Mouse (Mus musculus) thymus, adult 2 months (tissue): ENCODE results near the gene Hpgd. TPM values are rescaled to one million over a fixed set of nuclear protein-coding genes. Genes with fewer than 3 reads are reported as not detected.

Source experiments
- DNase-seq: peaks from one replicate; pipeline ENCODE4 v3.0.0; 2021
- H3K27ac ChIP-seq: fragments of 200-500 bp; 2 replicates; pipeline ENCODE4 v1.5.1; 2012; ENCODE audit warnings: low read length, control low read depth; ENCODE audit not compliant: control insufficient read depth, insufficient read depth
- H3K27me3 ChIP-seq: fragments of 200-500 bp; 2 replicates; pipeline ENCODE4 v1.6.1; 2012; ENCODE audit warnings: mild to moderate bottlenecking, low read length, moderate library complexity, mixed read lengths; ENCODE audit not compliant: control insufficient read depth, insufficient read depth
- H3K36me3 ChIP-seq: fragments of 200-500 bp; 2 replicates; pipeline ENCODE4 v1.6.1; 2012; ENCODE audit warnings: mild to moderate bottlenecking, low read length, moderate library complexity; ENCODE audit not compliant: control insufficient read depth, insufficient read depth
- H3K4me1 ChIP-seq: fragments of 200-500 bp; replicated peaks from 2 replicates; pipeline ENCODE4 v1.6.1; 2012; ENCODE audit warnings: low read length; ENCODE audit not compliant: control insufficient read depth, insufficient read depth
- H3K4me3 ChIP-seq: fragments of 200-500 bp; 2 replicates; pipeline ENCODE4 v1.5.1; 2012; ENCODE audit warnings: mild to moderate bottlenecking, low read length, control low read depth, moderate library complexity; ENCODE audit not compliant: control insufficient read depth, insufficient read depth
- CTCF ChIP-seq: fragments of 200-500 bp; IDR thresholded peaks from 2 replicates; pipeline ENCODE4 v1.5.1; 2012; ENCODE audit warnings: mild to moderate bottlenecking, control low read depth, low read length, moderate library complexity, borderline replicate concordance; ENCODE audit not compliant: control insufficient read depth, poor library complexity, insufficient read depth; ENCODE audit errors: extremely low read depth
- POLR2A ChIP-seq: fragments of 200-500 bp; IDR thresholded peaks from 2 replicates; pipeline ENCODE4 v1.6.1; 2012; ENCODE audit warnings: mild to moderate bottlenecking, low read length, control low read depth, moderate library complexity; ENCODE audit not compliant: control insufficient read depth, poor library complexity, insufficient read depth; ENCODE audit errors: extremely low read depth
- WGBS: fragments of 180-500 bp; shearing (Covaris S2); methylation state at CpG from one replicate; pipeline ENCODE4 v1.1.7; 2018; 5-methylcytosine and 5-hydroxymethylcytosine counted together
- polyA plus RNA-seq: library from polyadenylated mRNA; depleted of rRNA; stranded (reverse); fragments of >200 nt; gene quantifications from 2 replicates; pipeline ENCODE4 v1.2.3, GENCODE M21; 2012

Gene Hpgd
- polyA plus RNA-seq, 1 experiment: 21.1 TPM

- 90% methylated on average over 1 of the region's 1 CpGs for WGBS
- H3K4me3 ChIP-seq: no peak overlapping the region
- H3K27ac ChIP-seq: no peak overlapping the region
- no peak for DNase-seq
- H3K4me1 ChIP-seq: no peaks in the 10 kb centered on the region
- TF ChIP-seq CTCF: no peak
- no peak for TF ChIP-seq POLR2A
- H3K27me3 ChIP-seq: no peaks in the 10 kb centered on the region
- H3K36me3 ChIP-seq: no peaks in the 10 kb centered on the region
Observed at GRCm38 (mm10) chr8:56323276-56323675, 28.9 kb downstream of the Hpgd start.

GRCm38 (mm10) chr8:56327709-56328108 is 33.3 kb downstream of the Hpgd start:
- Histone ChIP-seq H3K27ac (no peak overlapping the region), H3K27me3 (no peaks in the 10 kb centered on the region), H3K36me3 (no peaks in the 10 kb centered on the region), H3K4me3 (no peak overlapping the region), H3K4me1 (no peaks in the 10 kb centered on the region)
- WGBS: 89% methylated on average over 3 of the region's 3 CpGs
- TF ChIP-seq POLR2A (no peak), CTCF (no peak)
- no peak for DNase-seq

- no peak for TF ChIP-seq CTCF
- no peak for TF ChIP-seq POLR2A
- no peaks in the 10 kb centered on the region for H3K4me1 ChIP-seq
- WGBS: 91% methylated on average over 3 of the region's 3 CpGs
Observed at GRCm38 (mm10) chr8:56328130-56328542, 33.8 kb downstream of the Hpgd start.

GRCm38 (mm10) chr8:56335390-56336000 is 41.1 kb downstream of the Hpgd start:
- 73% methylated on average over 9 of the region's 9 CpGs for WGBS

More at GRCm38 (mm10) chr8:56328130-56328542, 33.8 kb downstream of the Hpgd start:
- Histone ChIP-seq H3K27me3 (no peaks in the 10 kb centered on the region), H3K4me3 (no peak overlapping the region), H3K36me3 (no peaks in the 10 kb centered on the region), H3K27ac (no peak overlapping the region)
- DNase-seq: no peak

GRCm38 (mm10) chr8:56336771-56337170 is 42.4 kb downstream of the Hpgd start:
- no peaks in the 10 kb centered on the region for H3K27me3 ChIP-seq

More at GRCm38 (mm10) chr8:56335390-56336000, 41.1 kb downstream of the Hpgd start:
- no peak for DNase-seq
- Histone ChIP-seq H3K4me1 (no peaks in the 10 kb centered on the region), H3K27me3 (no peaks in the 10 kb centered on the region), H3K36me3 (no peaks in the 10 kb centered on the region), H3K27ac (no peak overlapping the region), H3K4me3 (no peak overlapping the region)
- TF ChIP-seq CTCF (no peak), POLR2A (no peak)

GRCm38 (mm10) chr8:56343505-56343904 is 49.1 kb downstream of the Hpgd start:
- Histone ChIP-seq H3K36me3 (no peaks in the 10 kb centered on the region), H3K27ac (no peak overlapping the region), H3K4me1 (no peaks in the 10 kb centered on the region), H3K4me3 (no peak overlapping the region), H3K27me3 (no peaks in the 10 kb centered on the region)
- DNase-seq: no peak
- no peak for TF ChIP-seq CTCF
- TF ChIP-seq POLR2A: no peak
- 84% methylated on average over 6 of the region's 6 CpGs for WGBS

More at GRCm38 (mm10) chr8:56336771-56337170, 42.4 kb downstream of the Hpgd start:
- Histone ChIP-seq H3K36me3 (no peaks in the 10 kb centered on the region), H3K4me3 (no peak overlapping the region), H3K27ac (no peak overlapping the region), H3K4me1 (no peaks in the 10 kb centered on the region)
- no peak for DNase-seq
- WGBS: 82% methylated on average over 8 of the region's 8 CpGs
- TF ChIP-seq CTCF: no peak
- TF ChIP-seq POLR2A: no peak
